Mouse (Mus musculus) frontal cortex, adult (tissue): ENCODE measurements at regions not wholly inside any gene's neighbourhood (a gene's known extent, or its start where the extent isn't known, plus 50 kb on each side); places are given as distances from the start of the nearest gene placed in this dataset.
"Not testable (repeated sequence)": the region's sequence is repeated elsewhere in the genome, so short reads cannot be mapped to it uniquely, and the experiment has no call there.

Experiments
- ATAC-seq: cut with Nextera tagmentation; 2 replicates; pipeline ENCODE4 v1.9.2; 2017; ENCODE audit warnings: mild to moderate bottlenecking, moderate library complexity, mixed read lengths; ENCODE audit not compliant: low TSS enrichment

DNA sequence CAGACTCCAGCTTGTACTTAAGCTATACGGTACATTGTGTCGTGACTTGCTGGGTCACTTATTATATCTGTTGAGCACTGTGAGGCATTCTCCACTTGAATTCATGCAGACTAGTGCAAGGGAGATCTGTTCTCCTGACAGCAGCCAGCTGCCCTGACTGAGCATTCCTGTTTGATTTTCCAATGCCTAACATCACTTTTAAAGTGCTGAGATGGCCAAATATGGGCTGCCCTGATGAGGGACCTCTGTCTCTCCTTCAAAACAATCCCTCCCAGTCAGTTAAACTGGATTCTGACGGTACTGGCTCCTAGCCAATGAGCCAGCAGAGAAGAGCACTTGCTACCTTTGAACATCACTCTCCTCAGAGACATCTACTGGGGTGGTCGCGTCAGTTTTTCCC is 57.6 kb upstream of the Lekr1 start:
- ATAC-seq: no peak

DNA sequence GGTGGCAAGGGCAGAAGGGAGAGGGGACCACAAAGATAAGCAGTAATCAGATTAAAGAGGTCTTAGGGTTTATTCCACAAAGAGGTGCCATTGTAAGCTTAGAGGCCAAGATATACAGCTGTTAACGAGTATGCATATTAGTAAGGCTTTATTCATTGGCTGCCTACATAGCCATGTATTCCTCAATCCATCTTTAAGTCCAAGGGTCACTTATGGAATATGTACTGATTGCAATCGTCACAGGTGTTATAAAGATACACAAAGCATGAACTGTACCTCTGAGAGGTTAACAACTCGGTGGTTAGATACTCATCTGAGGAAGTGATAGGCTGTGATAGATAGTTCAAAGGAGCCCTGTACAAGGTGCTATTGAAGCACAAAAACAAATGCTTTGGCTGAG is 54.3 kb upstream of the Lekr1 start:
- no peak for ATAC-seq

DNA sequence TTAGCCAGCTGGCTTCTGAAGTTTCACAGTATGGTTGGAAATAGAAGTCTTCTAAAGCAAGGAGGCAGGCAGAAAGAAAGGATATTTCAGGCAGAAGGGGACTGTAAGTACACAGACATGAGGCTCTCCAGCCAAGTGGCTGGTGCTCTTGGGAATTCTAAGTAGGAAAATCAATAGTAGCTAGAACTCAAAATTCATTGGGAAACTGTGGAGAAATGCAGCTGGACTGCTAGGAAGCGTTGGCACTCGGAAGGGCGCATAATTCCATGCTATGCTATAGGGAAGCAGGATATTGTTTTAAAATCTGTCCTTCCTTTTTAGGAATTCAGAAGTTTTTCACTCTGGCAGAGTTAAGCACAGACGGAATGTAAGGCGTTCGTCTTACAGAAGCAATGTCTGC is 53.6 kb upstream of the Lekr1 start:
- ATAC-seq: peak; percentile 95

DNA sequence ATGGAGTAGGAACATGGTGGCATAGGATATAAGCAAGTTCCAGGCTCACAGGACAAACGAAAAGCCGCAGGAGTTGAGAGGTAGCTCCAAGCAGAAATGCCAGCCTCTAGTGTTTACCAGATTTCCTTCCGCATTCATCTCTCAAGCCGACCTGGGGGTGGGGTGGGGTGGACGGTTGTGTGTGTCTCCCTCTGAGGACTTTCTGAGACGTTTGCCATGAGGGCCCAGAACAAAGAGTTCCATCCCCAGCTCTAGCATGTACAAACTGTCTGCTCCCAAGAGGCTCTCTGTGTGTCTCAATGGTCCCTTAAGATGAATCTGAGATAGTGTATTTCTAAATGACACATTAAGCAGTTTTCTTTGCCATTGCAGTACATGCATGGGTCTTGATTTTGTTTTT is 53.1 kb upstream of the Lekr1 start:
- ATAC-seq: peak; percentile 17

DNA sequence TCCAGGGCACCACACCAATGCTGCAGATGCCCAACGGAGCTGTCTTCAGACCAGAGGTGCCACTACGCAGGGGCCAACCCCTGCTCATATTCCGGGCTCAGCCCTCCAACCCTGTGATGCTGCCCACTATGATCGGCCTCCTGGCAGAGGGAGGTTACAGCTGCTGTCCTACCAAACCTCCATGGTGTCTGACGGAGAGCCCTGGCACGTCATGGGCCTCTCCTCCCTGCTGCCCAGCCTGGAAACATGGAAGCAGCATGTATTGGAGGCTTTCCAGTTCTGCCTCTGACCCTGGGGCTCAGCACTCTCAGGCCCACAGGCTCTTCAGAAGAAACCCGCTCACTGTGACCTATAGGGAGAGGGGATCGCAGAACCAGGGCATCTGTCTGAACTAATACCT is 51.1 kb upstream of the Lekr1 start:
- ATAC-seq: not testable (repeated sequence)
